Mouse (Mus musculus) lung, embryonic 14.5 days (tissue): Measurements from ENCODE around the gene Nexn. TPM values are rescaled to one million over a fixed set of nuclear protein-coding genes. Genes with fewer than 3 reads are reported as not detected.
A peak's percentile ranks its signal among the peaks of the same experiment; 100 is the strongest.

Experiments used
- ATAC-seq: fragments of 200-750 bp; cut with Nextera tagmentation; 2 replicates; pipeline ENCODE4 v1.8.0; 2017; ENCODE audit warnings: mild to moderate bottlenecking, moderate TSS enrichment, moderate library complexity; ENCODE audit not compliant: insufficient read depth
- DNase-seq: peaks from one replicate; pipeline ENCODE4 v3.0.0-alpha.2; 2015
- H3K27ac ChIP-seq: fragments of 300-500 bp; sonication (generic); 2 replicates; pipeline ENCODE4 v1.5.1; 2014; ENCODE audit warnings: low read depth, mild to moderate bottlenecking, moderate library complexity
- H3K27me3 ChIP-seq: fragments of 300-500 bp; sonication (generic); 2 replicates; pipeline ENCODE4 v1.6.1; 2014; ENCODE audit warnings: low read length, control low read depth; ENCODE audit not compliant: insufficient read depth
- H3K36me3 ChIP-seq: fragments of 300-500 bp; sonication (generic); 2 replicates; pipeline ENCODE4 v1.6.1; 2014; ENCODE audit warnings: control low read depth; ENCODE audit not compliant: insufficient read depth
- H3K4me1 ChIP-seq: fragments of 300-500 bp; sonication (generic); 2 replicates; pipeline ENCODE4 v1.6.1; 2014; ENCODE audit warnings: antibody characterized with exemption, control low read depth; ENCODE audit not compliant: insufficient read depth
- H3K4me2 ChIP-seq: fragments of 300-500 bp; sonication (generic); 2 replicates; pipeline ENCODE4 v1.6.1; 2014; ENCODE audit warnings: mild to moderate bottlenecking
- H3K4me3 ChIP-seq: fragments of 300-500 bp; sonication (generic); 2 replicates; pipeline ENCODE4 v1.5.1; 2014; ENCODE audit warnings: low read depth, low read length
- H3K9ac ChIP-seq: fragments of 300-500 bp; sonication (generic); 2 replicates; pipeline ENCODE4 v1.6.1; 2014
- H3K9me3 ChIP-seq: fragments of 300-500 bp; sonication (generic); 2 replicates; pipeline ENCODE4 v1.6.1; 2016; ENCODE audit warnings: low read depth, low read length, control low read depth
- CTCF ChIP-seq: IDR thresholded peaks from 2 replicates; pipeline ENCODE4 v1.5.1; 2016; ENCODE audit warnings: antibody characterized with exemption, low read depth
- WGBS: fragments of 180-500 bp; shearing (Covaris S2); extraction: QIAGEN DNeasy Blood & Tissue Kit; methylation state at CpG from one replicate; pipeline ENCODE4 v1.1.7; 2014; 5-methylcytosine and 5-hydroxymethylcytosine counted together
- polyA plus RNA-seq: library from polyadenylated mRNA; unstranded; fragments of >200 nt; fragmentation: Nextera tagmentation; extraction: Ambion mirVana; gene quantifications from 2 replicates; pipeline ENCODE4 v1.2.1, GENCODE M21; 2014

Gene Nexn
- polyA plus RNA-seq, 1 experiment from 2014 or later = 72.6 TPM

GRCm38 (mm10) chr3:152209177-152209966 lies 56.8 kb downstream of the Nexn start:
- peaks cover 5% of the 10 kb centered on the region; the same call in 1 of the 2 replicates for H3K36me3 ChIP-seq
- ATAC-seq (peak; percentile 42), DNase-seq (peak; percentile 72)
- H3K4me3 ChIP-seq = peak overlapping the region; percentile 99
- H3K9me3 ChIP-seq = no peaks in the 10 kb centered on the region
- H3K9ac ChIP-seq = peak overlapping the region; percentile 100
- no peak for TF ChIP-seq CTCF
- H3K27me3 ChIP-seq = no peaks in the 10 kb centered on the region
- peak overlapping the region; percentile 100 for H3K27ac ChIP-seq
- H3K4me2 ChIP-seq = peak overlapping the region; percentile 80
- WGBS = 2% methylated on average over 25 of the region's 25 CpGs
- H3K4me1 ChIP-seq = peaks cover 6% of the 10 kb centered on the region; the same call in 1 of the 2 replicates

GRCm38 (mm10) chr3:152208096-152208885 lies 57.9 kb downstream of the Nexn start:
- Histone ChIP-seq H3K36me3 (peaks cover 5% of the 10 kb centered on the region; the same call in 1 of the 2 replicates), H3K4me1 (peaks cover 6% of the 10 kb centered on the region; the same call in 1 of the 2 replicates), H3K9me3 (no peaks in the 10 kb centered on the region), H3K9ac (no peak overlapping the region), H3K27me3 (no peaks in the 10 kb centered on the region), H3K4me2 (peak overlapping the region; percentile 80), H3K4me3 (no peak overlapping the region; the same call in 1 of the 2 replicates), H3K27ac (no peak overlapping the region)
- WGBS = 80% methylated on average over 7 of the region's 7 CpGs
- ATAC-seq = no peak
- TF ChIP-seq CTCF = no peak
- DNase-seq = no peak

GRCm38 (mm10) chr3:152207156-152207555 lies 59.0 kb downstream of the Nexn start:
- Histone ChIP-seq H3K27ac (no peak overlapping the region), H3K36me3 (peaks cover 2% of the 10 kb centered on the region; the same call in 1 of the 2 replicates), H3K9ac (no peak overlapping the region), H3K4me1 (no peaks in the 10 kb centered on the region; the same call in 1 of the 2 replicates), H3K4me3 (no peak overlapping the region), H3K9me3 (no peaks in the 10 kb centered on the region), H3K4me2 (no peak overlapping the region), H3K27me3 (no peaks in the 10 kb centered on the region)
- ATAC-seq = no peak
- DNase-seq = no peak
- 84% methylated on average over 4 of the region's 4 CpGs for WGBS
- no peak for TF ChIP-seq CTCF

GRCm38 (mm10) chr3:152204577-152204976 lies 61.6 kb downstream of the Nexn start:
- WGBS = 79% methylated on average over 3 of the region's 3 CpGs
- TF ChIP-seq CTCF = no peak

GRCm38 (mm10) chr3:152203996-152204395 lies 62.2 kb downstream of the Nexn start:
- Histone ChIP-seq H3K9me3 (no peaks in the 10 kb centered on the region), H3K36me3 (no peaks in the 10 kb centered on the region), H3K27ac (no peak overlapping the region), H3K9ac (no peak overlapping the region), H3K4me1 (no peaks in the 10 kb centered on the region), H3K4me3 (no peak overlapping the region), H3K27me3 (no peaks in the 10 kb centered on the region), H3K4me2 (no peak overlapping the region)
- ATAC-seq (no peak), DNase-seq (no peak)
- no peak for TF ChIP-seq CTCF
- WGBS = 36% methylated on average over 3 of the region's 3 CpGs

More at GRCm38 (mm10) chr3:152204577-152204976, 61.6 kb downstream of the Nexn start:
- no peaks in the 10 kb centered on the region for H3K36me3 ChIP-seq
- H3K4me1 ChIP-seq = no peaks in the 10 kb centered on the region
- H3K27me3 ChIP-seq = no peaks in the 10 kb centered on the region
- no peak for ATAC-seq
- H3K4me2 ChIP-seq = no peak overlapping the region
- H3K4me3 ChIP-seq = no peak overlapping the region
- H3K9me3 ChIP-seq = no peaks in the 10 kb centered on the region
- no peak overlapping the region for H3K9ac ChIP-seq
- no peak for DNase-seq
- H3K27ac ChIP-seq = no peak overlapping the region

- Histone ChIP-seq H3K9me3 (no peaks in the 10 kb centered on the region), H3K4me3 (no peak overlapping the region), H3K27ac (no peak overlapping the region), H3K4me2 (no peak overlapping the region), H3K9ac (no peak overlapping the region), H3K4me1 (no peaks in the 10 kb centered on the region), H3K27me3 (no peaks in the 10 kb centered on the region), H3K36me3 (no peaks in the 10 kb centered on the region)
- DNase-seq = no peak
- TF ChIP-seq CTCF = no peak
- 81% methylated on average over 6 of the region's 6 CpGs for WGBS
- ATAC-seq = no peak
These were observed 62.7 kb downstream of the Nexn start for GRCm38 (mm10) chr3:152203411-152203810.

GRCm38 (mm10) chr3:152202942-152203341 lies 63.2 kb downstream of the Nexn start:
- H3K36me3 ChIP-seq = no peaks in the 10 kb centered on the region
- no peak for DNase-seq
- ATAC-seq = no peak
- TF ChIP-seq CTCF = no peak
- H3K9me3 ChIP-seq = no peaks in the 10 kb centered on the region
- no peak overlapping the region for H3K9ac ChIP-seq
- H3K27ac ChIP-seq = no peak overlapping the region
- H3K4me2 ChIP-seq = no peak overlapping the region
- H3K4me3 ChIP-seq = no peak overlapping the region
- no peaks in the 10 kb centered on the region for H3K27me3 ChIP-seq
- no peaks in the 10 kb centered on the region for H3K4me1 ChIP-seq
